Mouse (Mus musculus): Measurements from ENCODE around the gene Olfr1438-ps1. TPM values are rescaled to one million over a fixed set of nuclear protein-coding genes. Genes with fewer than 3 reads are reported as not detected.
"Not testable (repeated sequence)": the region's sequence is repeated elsewhere in the genome, so short reads cannot be mapped to it uniquely, and the experiment has no call there.

Gene Olfr1438-ps1
- total RNA-seq (2021) = not detected in 2 replicates
- long read RNA-seq, experiment 1 = 0 reads
- long read RNA-seq, experiment 2 = 0 reads

DNA sequence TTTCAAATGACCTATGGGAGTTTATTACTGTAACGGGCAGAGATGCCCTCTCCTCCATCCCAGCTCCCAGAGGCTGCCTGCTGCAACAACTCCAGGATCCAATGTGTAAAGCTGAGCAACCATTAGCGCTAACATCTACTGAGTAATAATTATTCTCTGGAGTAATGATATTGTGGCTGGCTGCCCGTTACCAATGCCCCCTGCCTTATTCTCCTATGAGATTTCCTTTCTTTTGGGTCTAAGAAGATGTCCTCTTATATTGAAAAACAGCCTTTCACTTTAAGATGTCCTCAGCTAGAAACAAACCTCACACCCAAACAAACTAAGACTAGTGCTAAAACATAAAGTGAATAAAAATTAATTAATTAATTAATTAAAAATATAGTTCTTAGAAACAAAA lies at the start of gene Olfr1438-ps1:
Gene Olfr1438-ps1, minus strand, starts transcription at position 101 of the 400 bp plus-strand sequence.
- DNase-seq = no peak

DNA sequence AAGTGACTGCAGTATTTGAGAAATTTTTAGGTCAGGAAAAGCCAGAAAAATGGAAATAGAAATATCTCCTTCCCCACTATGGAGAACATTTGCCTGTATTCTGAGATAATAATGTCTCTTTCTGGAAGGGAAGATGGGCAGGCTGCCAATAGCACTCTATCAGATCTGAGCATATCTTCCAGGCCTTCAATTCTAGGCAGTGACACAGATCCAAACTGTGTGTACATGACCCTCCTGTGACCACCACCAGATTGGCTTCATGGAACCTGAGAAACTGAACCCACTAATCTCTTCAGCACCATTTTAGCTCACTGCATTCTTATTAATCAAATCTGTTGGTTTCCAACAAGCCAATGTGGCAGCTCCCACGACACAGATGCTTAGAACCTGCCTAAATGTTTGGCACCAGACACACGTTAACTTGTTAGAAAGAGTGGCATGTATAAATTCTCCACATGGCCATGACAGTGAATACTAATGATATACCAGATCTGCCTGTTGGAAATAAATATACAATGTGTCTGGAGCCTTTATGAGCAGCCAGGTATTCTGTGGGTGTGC lies 38.8 kb upstream of the Olfr1438-ps1 start:
- peak; percentile 3 for DNase-seq

DNA sequence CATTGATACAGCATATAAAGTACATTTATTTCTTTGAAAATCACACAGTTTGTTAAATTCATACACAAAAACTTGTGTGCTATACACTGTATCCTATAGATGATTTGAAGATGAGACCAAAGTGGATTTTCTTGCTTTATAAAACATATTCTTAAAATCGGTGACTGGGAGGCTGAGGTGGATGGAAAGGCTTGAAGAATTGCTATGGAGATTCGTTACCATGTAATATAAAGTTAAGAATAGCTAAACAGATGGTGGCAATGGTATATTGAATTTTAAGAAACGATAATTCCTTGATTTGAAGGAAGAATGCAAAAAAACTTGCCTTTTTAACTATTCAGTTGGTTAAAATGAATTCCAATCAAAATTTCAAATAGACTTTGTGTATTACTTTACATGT lies 37.3 kb upstream of the Olfr1438-ps1 start:
- no peak for DNase-seq

DNA sequence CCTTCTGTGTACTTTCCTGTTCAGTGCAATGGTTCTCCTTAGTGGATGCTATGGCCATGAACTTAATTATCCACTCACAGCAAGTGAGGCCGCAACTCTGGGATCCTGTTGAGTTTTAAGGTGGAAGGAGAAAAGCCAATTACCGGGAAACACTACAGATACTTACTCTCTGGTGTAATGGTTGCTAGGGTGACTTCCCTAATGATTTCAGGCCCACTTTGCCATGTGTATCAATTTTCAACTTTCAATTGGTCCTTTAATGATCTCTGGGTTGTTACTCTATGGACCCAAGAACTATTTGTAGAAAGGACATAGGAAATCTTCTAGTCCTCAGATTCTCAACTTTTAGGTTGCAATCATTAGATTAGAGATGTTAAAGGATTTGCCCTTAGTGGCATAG lies 10.7 kb downstream of the Olfr1438-ps1 start, which contains the start of gene Olfr1437:
Gene Olfr1437, minus strand, starts transcription at position 101 of the 400 bp plus-strand sequence.
- no peak for DNase-seq

DNA sequence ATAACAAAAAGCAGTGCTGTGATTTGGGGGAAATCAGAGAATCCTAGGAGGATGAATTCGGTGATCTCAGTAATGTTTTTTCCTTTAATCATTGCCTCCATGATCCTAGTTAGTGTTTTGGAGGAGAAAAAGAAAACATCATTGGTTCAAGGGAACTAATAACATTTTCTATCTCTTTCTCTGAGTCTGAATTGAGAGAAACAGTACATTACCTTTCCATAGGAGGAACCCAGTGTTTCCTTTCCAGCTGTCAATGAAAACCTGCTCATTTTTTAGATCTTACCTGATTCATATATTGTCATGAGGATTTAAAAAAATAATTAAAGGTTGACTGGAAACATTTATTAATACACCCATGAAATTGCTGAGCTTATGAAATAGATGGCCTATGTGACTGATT lies 36.7 kb downstream of the Olfr1438-ps1 start, which contains the start of gene Olfr1436:
Gene Olfr1436, minus strand, starts transcription at position 101 of the 400 bp plus-strand sequence.
- not testable (repeated sequence) for DNase-seq

DNA sequence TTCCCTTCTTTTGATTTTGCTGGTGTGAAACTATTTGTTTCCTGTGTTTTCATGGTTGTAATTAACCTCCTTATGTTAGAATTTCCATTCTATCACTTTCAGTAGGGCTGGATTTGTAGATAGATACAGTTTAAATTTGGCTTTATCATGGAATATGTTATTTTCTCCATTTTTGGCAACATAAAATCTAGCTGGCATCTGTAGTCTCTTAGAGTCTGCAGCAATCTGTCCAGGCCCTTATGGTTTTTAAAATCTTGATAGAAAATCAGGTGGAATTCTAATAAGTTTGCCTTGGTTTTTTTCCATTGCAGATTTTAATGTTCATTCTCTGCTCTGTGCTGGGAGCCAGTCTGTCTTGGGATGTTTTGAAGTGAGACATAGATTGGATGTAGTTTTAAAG lies 42.7 kb downstream of the Olfr1438-ps1 start:
- no peak for DNase-seq

DNA sequence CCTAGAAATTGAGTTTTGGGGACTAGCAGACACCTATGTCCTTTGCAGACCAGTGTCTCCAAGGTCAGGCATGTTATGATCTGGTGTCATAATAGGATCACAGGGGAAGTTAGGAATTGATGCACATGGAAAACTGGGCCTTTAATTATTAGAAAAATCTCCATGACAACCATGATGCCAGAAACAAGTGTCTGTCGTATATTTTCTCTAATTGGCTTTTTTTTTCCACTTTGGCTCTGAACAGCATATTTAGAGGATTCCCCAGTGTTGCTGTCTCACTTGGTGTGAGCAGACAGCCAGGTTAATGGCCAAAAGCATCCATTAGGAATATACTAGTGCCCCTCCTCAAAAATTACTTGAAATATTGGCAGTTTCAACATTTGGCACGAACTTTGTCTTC lies 56.2 kb downstream of the Olfr1438-ps1 start, which contains the start of gene Olfr1434:
Gene Olfr1434, plus strand, starts transcription at position 301 of the 400 bp plus-strand sequence.
- no peak for DNase-seq

Other genes starting within 250 kb of the Olfr1438-ps1 start
- gene Olfr1426, start 243.9 kb downstream of the Olfr1438-ps1 start, total RNA-seq (2021) = not detected in 2 replicates
- gene Olfr1427, start 232.6 kb downstream of the Olfr1438-ps1 start, total RNA-seq (2021) = not detected in 2 replicates
- gene Olfr1428, start 220.0 kb downstream of the Olfr1438-ps1 start, total RNA-seq (2021) = not detected in 2 replicates
- not detected in 2 replicates for gene Olfr76, start 212.7 kb downstream of the Olfr1438-ps1 start, total RNA-seq (2021)
- not detected in 2 replicates for gene Olfr1555-ps1, start 165.8 kb downstream of the Olfr1438-ps1 start, total RNA-seq (2021)
- not detected in 2 replicates for gene Olfr1431, start 135.3 kb downstream of the Olfr1438-ps1 start, total RNA-seq (2021)
- gene Olfr1432, start 103.3 kb downstream of the Olfr1438-ps1 start, total RNA-seq (2021) = not detected in 2 replicates
- gene Olfr262, start 94.3 kb downstream of the Olfr1438-ps1 start, total RNA-seq (2021) = not detected in 2 replicates
- gene Olfr235, start 74.9 kb downstream of the Olfr1438-ps1 start, total RNA-seq (2021) = not detected in 2 replicates
- not detected in 2 replicates for gene Olfr1434, start 56.1 kb downstream of the Olfr1438-ps1 start, total RNA-seq (2021)
- not detected in 2 replicates for gene Olfr1436, start 36.8 kb downstream of the Olfr1438-ps1 start, total RNA-seq (2021)
- not detected in 2 replicates for gene Olfr1437, start 10.8 kb downstream of the Olfr1438-ps1 start, total RNA-seq (2021)
- not detected in 2 replicates for gene Olfr1440, start 51.4 kb upstream of the Olfr1438-ps1 start, total RNA-seq (2021)
- not detected in 2 replicates for gene Olfr1441, start 81.5 kb upstream of the Olfr1438-ps1 start, total RNA-seq (2021)
- not detected in 2 replicates for gene Pfpl, start 92.0 kb upstream of the Olfr1438-ps1 start, total RNA-seq (2021)
- 10.8 and 18.2 TPM in 2 replicates for gene Mpeg1, start 124.9 kb upstream of the Olfr1438-ps1 start, total RNA-seq (2021)
- gene Dtx4, start 165.5 kb upstream of the Olfr1438-ps1 start, total RNA-seq (2021) = 19.7 and 24.6 TPM in 2 replicates
- 10.4 and 12.1 TPM in 2 replicates for gene Fam111a, start 209.8 kb upstream of the Olfr1438-ps1 start, total RNA-seq (2021)